Mouse (Mus musculus) kidney, embryonic 16.5 days (tissue): Measurements from ENCODE around the gene Gabre. TPM values are rescaled to one million over a fixed set of nuclear protein-coding genes. Genes with fewer than 3 reads are reported as not detected.

ENCODE experiments used
- ATAC-seq: fragments of 200-750 bp; cut with Nextera tagmentation; 2 replicates; pipeline ENCODE4 v1.8.0; 2017; ENCODE audit warnings: moderate TSS enrichment; ENCODE audit not compliant: low FRiP score, low TSS enrichment
- H3K27ac ChIP-seq: fragments of 300-500 bp; sonication (generic); 2 replicates; pipeline ENCODE4 v1.5.1; 2014; ENCODE audit warnings: low read length
- H3K27me3 ChIP-seq: fragments of 300-500 bp; sonication (generic); 2 replicates; pipeline ENCODE4 v1.6.1; 2014; ENCODE audit warnings: low read length, control low read depth, mixed read lengths; ENCODE audit not compliant: insufficient read depth
- H3K36me3 ChIP-seq: fragments of 300-500 bp; sonication (generic); 2 replicates; pipeline ENCODE4 v1.6.1; 2014; ENCODE audit warnings: low read length, control low read depth, mixed read lengths; ENCODE audit not compliant: insufficient read depth
- H3K4me1 ChIP-seq: fragments of 300-500 bp; sonication (generic); 2 replicates; pipeline ENCODE4 v1.6.1; 2014; ENCODE audit warnings: low read length, control low read depth, mixed read lengths; ENCODE audit not compliant: insufficient read depth
- H3K4me2 ChIP-seq: fragments of 300-500 bp; sonication (generic); replicated peaks from 2 replicates; pipeline ENCODE4 v1.6.1; 2014; ENCODE audit warnings: low read depth, low read length
- H3K4me3 ChIP-seq: fragments of 300-500 bp; sonication (generic); 2 replicates; pipeline ENCODE4 v1.5.1; 2014; ENCODE audit warnings: mild to moderate bottlenecking, low read length
- H3K9ac ChIP-seq: fragments of 300-500 bp; sonication (generic); replicated peaks from 2 replicates; pipeline ENCODE4 v1.6.1; 2014; ENCODE audit warnings: low read length
- H3K9me3 ChIP-seq: fragments of 300-500 bp; sonication (generic); 2 replicates; pipeline ENCODE4 v1.6.1; 2016; ENCODE audit warnings: low read length, control low read depth
- WGBS: fragments of 180-500 bp; shearing (Covaris S2); extraction: QIAGEN DNeasy Blood & Tissue Kit; methylation state at CpG from one replicate; pipeline ENCODE4 v1.1.7; 2014; 5-methylcytosine and 5-hydroxymethylcytosine counted together
- microRNA counts: library from miRNA; unstranded; fragments of <30 nt; microRNA quantifications from one replicate; lab custom pipeline; 2016
- microRNA-seq: library from miRNA; unstranded; fragments of <30 nt; microRNA quantifications from one replicate; pipeline ENCODE4, GENCODE M21; 2016
- polyA plus RNA-seq: library from polyadenylated mRNA; unstranded; fragments of >200 nt; fragmentation: Nextera tagmentation; extraction: Ambion mirVana; gene quantifications from 2 replicates; pipeline ENCODE4 v1.2.1, GENCODE M21; 2015

The Gabre gene
- 1.7 and 2.0 TPM in 2 replicates for polyA plus RNA-seq

GRCm38 (mm10) chrX:72274659-72275371, at the start of gene Gabre:
Gabre (minus strand) TSS chrX:72274803.
- peak within 1 kb of the TSS; percentile 55 for H3K9ac ChIP-seq
- H3K36me3 ChIP-seq: no peaks in the 10 kb centered on the region
- 13% methylated on average over 17 of the region's 36 CpGs for WGBS
- ATAC-seq: peak; percentile 92
- H3K27me3 ChIP-seq: no peaks in the 10 kb centered on the region
- H3K9me3 ChIP-seq: no peaks in the 10 kb centered on the region
- peak within 1 kb of the TSS; percentile 53 for H3K4me3 ChIP-seq
- H3K27ac ChIP-seq: no peak within 1 kb of the TSS
- no peaks in the 10 kb centered on the region for H3K4me1 ChIP-seq
- H3K4me2 ChIP-seq: peak within 1 kb of the TSS; percentile 73

GRCm38 (mm10) chrX:72297812-72298211, 23.2 kb upstream of the Gabre start:
- no peak overlapping the region for H3K9ac ChIP-seq
- no peak overlapping the region for H3K4me2 ChIP-seq
- no peak overlapping the region for H3K27ac ChIP-seq
- H3K27me3 ChIP-seq: no peaks in the 10 kb centered on the region
- no peaks in the 10 kb centered on the region for H3K4me1 ChIP-seq
- 72% methylated on average over 2 of the region's 2 CpGs for WGBS
- H3K4me3 ChIP-seq: no peak overlapping the region
- no peak for ATAC-seq
- no peaks in the 10 kb centered on the region for H3K36me3 ChIP-seq
- no peaks in the 10 kb centered on the region for H3K9me3 ChIP-seq

GRCm38 (mm10) chrX:72275372-72275663, 715 bp upstream of the Gabre start:
- Histone ChIP-seq H3K4me3 (peak overlapping the region; percentile 53), H3K9ac (no peak overlapping the region), H3K4me2 (peak overlapping the region; percentile 73; the same call in 1 of the 2 replicates), H3K27me3 (no peaks in the 10 kb centered on the region), H3K36me3 (no peaks in the 10 kb centered on the region), H3K9me3 (no peaks in the 10 kb centered on the region), H3K27ac (no peak overlapping the region), H3K4me1 (no peaks in the 10 kb centered on the region)
- ATAC-seq: peak; percentile 17; the same call in 1 of the 2 replicates
- 90% methylated on average over 1 of the region's 1 CpGs for WGBS

- no peaks in the 10 kb centered on the region for H3K36me3 ChIP-seq
- H3K4me1 ChIP-seq: no peaks in the 10 kb centered on the region
- peak overlapping the region; percentile 73 for H3K4me2 ChIP-seq
- H3K9me3 ChIP-seq: no peaks in the 10 kb centered on the region
- WGBS: 37% methylated on average over 27 of the region's 27 CpGs
- no peaks in the 10 kb centered on the region for H3K27me3 ChIP-seq
- ATAC-seq: peak; percentile 74
- peak overlapping the region; percentile 55 for H3K9ac ChIP-seq
- peak overlapping the region; percentile 53 for H3K4me3 ChIP-seq
- H3K27ac ChIP-seq: no peak overlapping the region
Observed at GRCm38 (mm10) chrX:72273966-72274658, 491 bp downstream of the Gabre start.

- ATAC-seq: no peak
- Histone ChIP-seq H3K36me3 (no peaks in the 10 kb centered on the region), H3K4me1 (no peaks in the 10 kb centered on the region), H3K4me2 (no peak overlapping the region), H3K4me3 (no peak overlapping the region), H3K27me3 (no peaks in the 10 kb centered on the region), H3K27ac (no peak overlapping the region), H3K9ac (no peak overlapping the region), H3K9me3 (no peaks in the 10 kb centered on the region)
- WGBS: 84% methylated on average over 11 of the region's 11 CpGs
Observed at GRCm38 (mm10) chrX:72270637-72271036, 4.0 kb downstream of the Gabre start.

GRCm38 (mm10) chrX:72221717-72222116, 52.9 kb downstream of the Gabre start, which contains the start of gene Magea4:
Magea4 (plus strand) TSS chrX:72222017.
- no peak within 1 kb of the TSS for H3K4me3 ChIP-seq
- no peaks in the 10 kb centered on the region for H3K4me1 ChIP-seq
- no peak within 1 kb of the TSS for H3K4me2 ChIP-seq
- H3K36me3 ChIP-seq: no peaks in the 10 kb centered on the region
- no peaks in the 10 kb centered on the region for H3K9me3 ChIP-seq
- 84% methylated on average over 2 of the region's 2 CpGs for WGBS
- H3K27me3 ChIP-seq: peaks cover 4% of the 10 kb centered on the region; the same call in 1 of the 2 replicates
- no peak within 1 kb of the TSS for H3K9ac ChIP-seq
- no peak for ATAC-seq
- H3K27ac ChIP-seq: no peak within 1 kb of the TSS

MicroRNAs encoded within 50 kb of the gene (microRNA counts, 519-probe panel; counts per million panel counts)
- microRNA mmu-miR-224 (lab: Ali Mortazavi, UCI) (2,143 counts per million, percentile 55 among the panel's probes with 10 or more counts), microRNA mmu-miR-452 (lab: Ali Mortazavi, UCI) (104 counts per million, percentile 35 among the panel's probes with 10 or more counts)

Small RNA genes within 50 kb of the gene (microRNA-seq; reads per million reads assigned to microRNA genes)
- 245 reads per million, percentile 66 among the genes with 10 or more reads in this experiment for gene Mir224
- gene Mir452: 31.6 reads per million, percentile 43 among the genes with 10 or more reads in this experiment

Other genes with a start within 250 kb of the Gabre start
- gene Magea4, start 52.8 kb downstream of the Gabre start, polyA plus RNA-seq: not detected in 2 replicates
- not detected in 2 replicates for gene Magea10, start 112.1 kb upstream of the Gabre start, polyA plus RNA-seq